Mouse (Mus musculus): ENCODE measurements at regions not wholly inside any gene's neighbourhood (a gene's known extent, or its start where the extent isn't known, plus 50 kb on each side); places are given as distances from the start of the nearest gene placed in this dataset. TPM values are rescaled to one million over a fixed set of nuclear protein-coding genes. Genes with fewer than 3 reads are reported as not detected.

DNA sequence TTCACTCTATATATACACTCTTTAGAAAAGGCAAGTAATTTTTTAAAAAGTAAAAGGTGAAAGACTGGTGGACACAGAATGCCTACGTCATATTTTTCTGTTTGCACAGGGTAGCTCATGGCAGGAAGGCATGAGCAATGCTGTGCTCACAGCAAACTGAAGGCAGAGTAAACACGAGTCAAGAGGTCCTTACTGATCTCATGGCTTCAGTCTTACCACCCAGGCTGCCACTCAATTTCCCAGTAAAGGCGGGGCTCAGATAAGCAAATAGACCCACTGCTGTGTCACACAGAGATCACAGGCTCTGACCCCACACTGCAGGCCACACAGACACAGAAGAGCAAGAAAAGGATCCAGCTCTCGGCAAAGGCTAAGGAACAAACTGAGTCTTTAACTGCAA lies 65.5 kb upstream of the Sema3e start:
- no peaks in the 10 kb centered on the region for H3K4me1 ChIP-seq (ENCODE audit: control insufficient read depth, insufficient read depth, low read length)
- no peaks in the 10 kb centered on the region for H3K9me3 ChIP-seq (ENCODE audit: control insufficient read depth, low read length)
- no peaks in the 10 kb centered on the region for H3K27me3 ChIP-seq (ENCODE audit: control insufficient read depth, insufficient read depth, low read length)
- no peak overlapping the region for H3K27ac ChIP-seq (replicated peaks; ENCODE audit: low read depth, low read length)
- H3K36me3 ChIP-seq (ENCODE audit: control insufficient read depth, insufficient read depth, low read length): no peaks in the 10 kb centered on the region
- DNase-seq: no peak
- ATAC-seq (ENCODE audit: low FRiP score, low TSS enrichment): no peak
- no peak overlapping the region for H3K4me2 ChIP-seq (ENCODE audit: low read length)
- WGBS: 67% methylated on average over 4 of the region's 4 CpGs
- no peak overlapping the region for H3K9ac ChIP-seq (replicated peaks; ENCODE audit: low read length)
- no peak overlapping the region for H3K4me3 ChIP-seq (replicated peaks; ENCODE audit: low read depth, low read length)

DNA sequence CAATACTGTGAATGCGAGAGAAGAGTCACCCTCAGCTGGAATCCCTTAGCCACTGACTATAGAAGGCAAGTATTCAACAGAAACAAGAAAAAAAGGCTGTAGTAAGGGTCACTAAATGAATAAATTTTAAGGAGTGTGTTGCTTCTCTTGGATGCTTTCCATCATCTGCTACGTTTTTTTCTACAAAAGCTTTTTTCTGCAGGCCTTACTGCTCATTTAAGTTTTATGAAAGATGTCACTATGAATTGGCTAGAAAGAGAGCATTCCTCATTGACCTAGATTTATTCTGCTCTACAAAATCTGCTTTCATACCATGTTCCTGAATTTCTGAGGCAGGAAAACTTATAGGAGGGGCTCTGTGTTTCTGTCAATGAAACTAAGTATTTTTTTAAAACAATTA lies 59.2 kb upstream of the Sema3e start:
- Histone ChIP-seq H3K27me3 (ENCODE audit: control insufficient read depth, insufficient read depth, low read length) (no peaks in the 10 kb centered on the region), H3K4me3 (replicated peaks; ENCODE audit: low read depth, low read length) (no peak overlapping the region), H3K4me2 (ENCODE audit: low read length) (no peak overlapping the region), H3K4me1 (ENCODE audit: control insufficient read depth, insufficient read depth, low read length) (no peaks in the 10 kb centered on the region), H3K9ac (replicated peaks; ENCODE audit: low read length) (no peak overlapping the region), H3K9me3 (ENCODE audit: control insufficient read depth, low read length) (no peaks in the 10 kb centered on the region), H3K36me3 (ENCODE audit: control insufficient read depth, insufficient read depth, low read length) (no peaks in the 10 kb centered on the region), H3K27ac (replicated peaks; ENCODE audit: low read depth, low read length) (no peak overlapping the region)
- ATAC-seq (ENCODE audit: low FRiP score, low TSS enrichment) (no peak), DNase-seq (no peak)
- WGBS: 69% methylated on average over 2 of the region's 2 CpGs

DNA sequence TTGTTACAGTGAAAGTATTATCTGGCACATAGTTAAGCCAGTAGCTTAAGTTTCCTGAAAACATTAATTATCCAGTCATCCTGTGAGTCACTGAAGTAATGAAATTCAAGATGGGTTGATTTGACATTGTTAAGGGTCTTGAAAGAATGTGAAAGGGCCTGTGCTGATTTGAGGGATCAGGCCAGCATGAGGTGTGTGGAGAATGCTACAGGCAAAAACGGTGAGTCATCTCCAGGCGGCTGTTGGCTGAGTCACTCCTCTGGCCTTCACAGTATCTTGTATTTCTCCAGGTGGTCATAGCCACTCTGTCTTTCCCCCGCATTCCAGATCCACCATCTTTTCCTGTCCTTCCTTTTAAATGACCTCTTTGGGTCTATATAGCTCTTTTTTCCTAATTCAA lies 50.4 kb upstream of the Sema3e start:
- no peaks in the 10 kb centered on the region for H3K27me3 ChIP-seq (ENCODE audit: control insufficient read depth, insufficient read depth, low read length)
- no peaks in the 10 kb centered on the region for H3K4me1 ChIP-seq (ENCODE audit: control insufficient read depth, insufficient read depth, low read length)
- DNase-seq: no peak
- ATAC-seq (ENCODE audit: low FRiP score, low TSS enrichment): no peak
- H3K9me3 ChIP-seq (ENCODE audit: control insufficient read depth, low read length): no peaks in the 10 kb centered on the region
- H3K9ac ChIP-seq (replicated peaks; ENCODE audit: low read length): no peak overlapping the region
- WGBS: 77% methylated on average over 3 of the region's 3 CpGs
- no peak overlapping the region for H3K4me2 ChIP-seq (ENCODE audit: low read length)
- H3K4me3 ChIP-seq (replicated peaks; ENCODE audit: low read depth, low read length): no peak overlapping the region
- H3K27ac ChIP-seq (replicated peaks; ENCODE audit: low read depth, low read length): no peak overlapping the region
- no peaks in the 10 kb centered on the region for H3K36me3 ChIP-seq (ENCODE audit: control insufficient read depth, insufficient read depth, low read length)

Small RNA genes in the stretch of these regions (microRNA-seq; reads per million reads assigned to microRNA genes)
- not detected for gene Gm24054

Data from midbrain, embryonic 14.5 days (tissue).